Mouse (Mus musculus) liver, embryonic 12.5 days (tissue): ENCODE measurements around the gene Rab17. TPM values are rescaled to one million over a fixed set of nuclear protein-coding genes. Genes with fewer than 3 reads are reported as not detected.

Experiments
- ATAC-seq: fragments of 200-750 bp; cut with Nextera tagmentation; 2 replicates; pipeline ENCODE4 v1.8.0; 2017; ENCODE audit warnings: moderate number of reproducible peaks, mild to moderate bottlenecking, moderate library complexity
- H3K27ac ChIP-seq: fragments of 300-500 bp; sonication (generic); 2 replicates; pipeline ENCODE4 v1.5.1; 2016; ENCODE audit warnings: mild to moderate bottlenecking
- H3K27me3 ChIP-seq: fragments of 300-500 bp; sonication (generic); replicated peaks from 2 replicates; pipeline ENCODE4 v1.6.1; 2016; ENCODE audit warnings: mild to moderate bottlenecking, moderate library complexity
- H3K36me3 ChIP-seq: fragments of 300-500 bp; sonication (generic); 2 replicates; pipeline ENCODE4 v1.6.1; 2016; ENCODE audit warnings: mild to moderate bottlenecking, moderate library complexity
- H3K4me1 ChIP-seq: fragments of 300-500 bp; sonication (generic); 2 replicates; pipeline ENCODE4 v1.6.1; 2016
- H3K4me2 ChIP-seq: fragments of 300-500 bp; sonication (generic); 2 replicates; pipeline ENCODE4 v1.6.1; 2016; ENCODE audit warnings: mild to moderate bottlenecking, moderate library complexity
- H3K4me3 ChIP-seq: fragments of 300-500 bp; sonication (generic); 2 replicates; pipeline ENCODE4 v1.5.1; 2016; ENCODE audit warnings: mild to moderate bottlenecking, moderate library complexity
- H3K9ac ChIP-seq: fragments of 300-500 bp; sonication (generic); 2 replicates; pipeline ENCODE4 v1.6.1; 2016; ENCODE audit warnings: mild to moderate bottlenecking, moderate library complexity
- H3K9me3 ChIP-seq: fragments of 300-500 bp; sonication (generic); replicated peaks from 2 replicates; pipeline ENCODE4 v1.6.1; 2016; ENCODE audit warnings: mild to moderate bottlenecking, moderate library complexity
- WGBS: fragments of 180-500 bp; shearing (Covaris S2); methylation state at CpG from one replicate; pipeline ENCODE4 v1.1.7; 2016; ENCODE audit not compliant: insufficient replicate concordance; 5-methylcytosine and 5-hydroxymethylcytosine counted together
- polyA plus RNA-seq: library from polyadenylated mRNA; unstranded; fragments of >200 nt; fragmentation: Nextera tagmentation; extraction: Ambion mirVana; gene quantifications from 2 replicates; pipeline ENCODE4 v1.2.1, GENCODE M21; 2016

The Rab17 gene
- polyA plus RNA-seq, 1 experiment from 2014 or later = 3.3 TPM

DNA sequence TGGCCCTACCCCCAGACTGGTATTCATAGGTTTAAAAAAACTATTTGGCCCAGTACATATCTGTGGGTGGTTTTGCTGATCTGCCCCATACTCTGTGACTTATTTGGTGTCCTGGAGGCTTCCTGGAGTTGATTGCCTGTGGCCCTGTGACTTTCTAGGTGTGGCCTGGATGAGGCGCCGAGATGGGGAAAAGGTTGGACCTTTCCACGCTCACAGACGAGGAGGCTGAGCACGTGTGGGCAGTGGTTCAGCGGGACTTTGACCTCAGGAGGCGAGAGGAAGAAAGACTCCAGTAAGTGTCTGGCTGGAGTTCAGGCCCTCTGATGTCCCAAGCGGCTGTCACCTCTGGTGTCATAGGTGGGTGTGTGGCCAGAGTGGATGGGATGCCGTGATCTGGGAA, 47.8 kb downstream of the Rab17 start:
- 0 out of 2 replicates have a peak, but pooled peaks cover 6% of the 10 kb centered on the region for H3K9me3 ChIP-seq
- no peak overlapping the region for H3K4me3 ChIP-seq
- ATAC-seq = no peak
- peaks cover 17% of the 10 kb centered on the region for H3K27me3 ChIP-seq
- H3K4me1 ChIP-seq = no peaks in the 10 kb centered on the region
- no peak overlapping the region for H3K27ac ChIP-seq
- 75% methylated on average over 9 of the region's 9 CpGs for WGBS
- no peaks in the 10 kb centered on the region for H3K36me3 ChIP-seq
- H3K4me2 ChIP-seq = no peak overlapping the region
- no peak overlapping the region for H3K9ac ChIP-seq

DNA sequence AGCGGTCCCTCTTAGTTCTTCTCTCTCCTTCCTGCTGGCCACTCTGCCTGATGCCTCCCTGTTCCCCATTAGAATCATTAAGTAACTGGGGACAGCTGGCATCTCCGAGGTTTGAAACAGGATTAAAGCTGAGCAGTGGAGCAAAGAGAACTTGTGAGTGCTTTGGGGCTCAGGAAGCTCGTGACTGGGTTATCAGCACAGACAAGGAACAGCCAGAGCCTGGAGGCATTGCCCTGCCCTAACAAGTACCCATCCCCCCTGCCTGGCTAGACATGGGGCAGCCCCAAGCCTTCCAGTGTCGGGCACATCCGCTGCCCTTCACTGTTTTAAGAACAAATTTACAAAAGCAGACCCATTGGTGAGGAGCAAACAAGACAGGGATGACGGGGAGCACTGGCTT, 52.0 kb downstream of the Rab17 start:
- 30% methylated on average over 6 of the region's 6 CpGs for WGBS
- H3K9me3 ChIP-seq = 0 out of 2 replicates have a peak, but pooled peaks cover 6% of the 10 kb centered on the region

DNA sequence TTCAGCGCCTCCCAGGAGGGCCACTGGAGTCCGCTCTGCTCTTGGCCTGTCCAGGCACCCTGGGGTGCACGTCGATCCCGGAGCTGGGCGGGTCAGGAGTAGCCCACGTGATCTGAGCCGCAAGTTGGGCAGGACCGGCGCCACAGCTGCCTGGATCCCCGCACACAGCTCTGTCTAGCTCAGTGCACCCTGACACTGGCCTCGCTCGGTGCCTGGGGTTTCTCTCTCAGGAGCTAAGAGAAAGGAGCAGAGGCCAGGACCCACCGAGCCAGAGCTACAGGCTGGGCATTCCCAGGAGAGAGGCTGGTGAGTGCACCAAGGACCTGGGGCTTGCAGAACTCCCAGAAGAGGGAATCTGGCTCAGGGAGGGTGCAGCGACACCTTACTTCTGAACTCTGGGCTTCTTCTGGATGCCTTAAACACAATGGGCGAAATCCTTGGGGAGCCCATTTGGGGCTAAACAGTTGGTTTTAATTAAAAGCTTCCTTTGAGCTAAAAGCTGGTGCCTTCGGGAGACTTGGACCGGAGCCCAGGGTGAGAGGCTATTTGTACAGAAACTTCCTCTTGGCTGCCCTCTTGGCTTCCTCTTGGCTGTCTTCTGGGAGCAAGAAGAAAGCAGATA, 54.4 kb downstream of the Rab17 start, which contains the start of gene Mlph:
Gene Mlph, plus strand, starts transcription at position 138 of the 622 bp plus-strand sequence.
- Histone ChIP-seq H3K36me3 (no peaks in the 10 kb centered on the region), H3K4me3 (0 out of 2 replicates have a peak within 1 kb of the TSS, but pooled peaks have one; percentile 0), H3K27ac (no peak within 1 kb of the TSS), H3K4me1 (no peaks in the 10 kb centered on the region), H3K27me3 (peaks cover 43% of the 10 kb centered on the region), H3K4me2 (peak within 1 kb of the TSS; percentile 32), H3K9ac (no peak within 1 kb of the TSS), H3K9me3 (0 out of 2 replicates have a peak, but pooled peaks cover 5% of the 10 kb centered on the region)
- no peak for ATAC-seq
- WGBS = 13% methylated on average over 18 of the region's 18 CpGs

More for the DNA sequence above, 52.0 kb downstream of the Rab17 start:
- Histone ChIP-seq H3K27ac (no peak overlapping the region), H3K4me2 (no peak overlapping the region), H3K4me1 (no peaks in the 10 kb centered on the region), H3K27me3 (peaks cover 43% of the 10 kb centered on the region), H3K36me3 (no peaks in the 10 kb centered on the region), H3K4me3 (no peak overlapping the region), H3K9ac (no peak overlapping the region)
- ATAC-seq = no peak

DNA sequence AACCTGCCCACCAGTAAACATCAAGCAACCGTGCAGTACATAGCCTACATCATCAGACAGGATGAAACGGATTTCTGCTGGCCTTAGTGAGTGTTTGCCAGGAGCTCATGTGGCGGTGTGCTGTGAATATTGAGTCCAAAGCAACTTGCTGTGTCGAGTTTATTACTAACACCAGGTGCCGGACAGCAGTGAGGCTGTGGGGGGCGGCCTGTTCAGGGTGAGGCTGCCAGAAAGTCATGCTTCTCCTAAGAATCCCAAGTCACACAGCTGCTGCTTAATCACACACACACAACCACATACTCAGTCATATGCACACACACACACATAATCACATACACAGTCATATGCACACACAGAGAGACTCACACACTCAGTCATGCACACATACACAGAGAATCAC, 56.2 kb downstream of the Rab17 start:
- no peak for ATAC-seq
- 48% methylated on average over 6 of the region's 6 CpGs for WGBS
- H3K4me1 ChIP-seq = no peaks in the 10 kb centered on the region
- H3K4me2 ChIP-seq = no peak overlapping the region
- H3K4me3 ChIP-seq = no peak overlapping the region
- no peak overlapping the region for H3K9ac ChIP-seq
- H3K27ac ChIP-seq = no peak overlapping the region
- no peaks in the 10 kb centered on the region for H3K36me3 ChIP-seq
- no peaks in the 10 kb centered on the region for H3K9me3 ChIP-seq
- H3K27me3 ChIP-seq = peaks cover 41% of the 10 kb centered on the region

DNA sequence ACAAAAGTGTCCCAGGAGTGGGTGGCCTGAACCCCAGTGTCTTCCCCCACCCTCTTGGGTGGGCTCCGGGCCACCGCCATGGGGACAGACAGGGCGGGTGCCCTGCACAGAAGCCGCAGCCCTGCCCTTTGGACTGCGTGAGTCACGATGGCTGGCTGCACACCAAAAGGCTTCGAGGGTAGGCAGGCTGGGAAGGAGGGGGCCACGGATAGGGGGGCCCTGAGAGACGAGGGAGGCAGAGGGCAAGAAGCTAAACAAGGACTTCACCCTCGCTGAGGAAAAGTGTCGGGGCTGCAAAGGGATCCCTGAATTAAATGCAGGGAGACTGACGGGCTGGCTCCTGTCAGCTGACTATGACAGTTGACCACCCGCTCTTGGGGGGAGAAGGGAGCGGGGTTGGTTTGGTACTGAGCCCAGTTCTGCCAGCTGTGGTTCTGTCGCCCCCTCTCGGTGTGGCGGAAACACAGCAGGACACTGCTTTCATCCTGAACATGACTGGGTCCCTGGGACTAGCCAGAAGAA, 59.8 kb downstream of the Rab17 start:
- Histone ChIP-seq H3K27me3 (peaks cover 12% of the 10 kb centered on the region; the same call in 1 of the 2 replicates), H3K4me1 (no peaks in the 10 kb centered on the region), H3K27ac (no peak overlapping the region), H3K36me3 (no peaks in the 10 kb centered on the region), H3K9me3 (no peaks in the 10 kb centered on the region), H3K4me2 (no peak overlapping the region), H3K9ac (no peak overlapping the region), H3K4me3 (no peak overlapping the region)
- WGBS = 40% methylated on average over 17 of the region's 17 CpGs
- ATAC-seq = no peak

DNA sequence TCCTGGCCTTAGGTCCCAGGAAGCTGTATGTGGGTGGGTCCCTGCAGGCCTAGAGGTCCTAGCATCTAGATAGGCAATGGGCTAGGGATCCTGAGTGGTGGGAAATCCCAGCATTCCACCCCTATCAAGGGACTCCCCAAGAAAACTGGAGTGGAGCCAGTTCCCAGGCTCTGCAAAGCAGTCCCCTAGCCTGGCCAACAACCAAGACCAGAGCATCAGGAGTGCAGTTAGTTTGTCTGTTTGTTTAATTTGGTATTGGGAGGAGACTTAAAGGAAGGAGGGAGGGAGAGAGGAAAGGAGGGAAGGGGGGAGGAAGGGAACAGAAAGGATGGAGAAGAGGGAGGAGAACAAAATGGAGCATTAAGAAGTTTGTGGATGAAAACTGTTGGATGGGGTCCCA, 60.3 kb downstream of the Rab17 start:
- H3K4me3 ChIP-seq = no peak overlapping the region
- H3K9ac ChIP-seq = no peak overlapping the region
- no peaks in the 10 kb centered on the region for H3K4me1 ChIP-seq
- peaks cover 7% of the 10 kb centered on the region; the same call in 1 of the 2 replicates for H3K27me3 ChIP-seq
- H3K27ac ChIP-seq = no peak overlapping the region
- H3K4me2 ChIP-seq = no peak overlapping the region
- no peaks in the 10 kb centered on the region for H3K9me3 ChIP-seq
- ATAC-seq = no peak
- no peaks in the 10 kb centered on the region for H3K36me3 ChIP-seq

Other genes starting within 250 kb of the Rab17 start
- 7.7 and 9.3 TPM in 2 replicates for gene Col6a3, start 125.7 kb downstream of the Rab17 start, polyA plus RNA-seq
- 0.05 TPM in 1 of 2 replicates, not detected in the other for gene Mlph, start 54.6 kb downstream of the Rab17 start, polyA plus RNA-seq
- 0.67 TPM in 1 of 2 replicates, not detected in the other for gene Prlh, start 16.6 kb downstream of the Rab17 start, polyA plus RNA-seq
- gene Lrrfip1, start 29.1 kb upstream of the Rab17 start, polyA plus RNA-seq = 17.4 and 18.1 TPM in 2 replicates
- 1.1 and 1.5 TPM in 2 replicates for gene Rbm44, start 175.4 kb upstream of the Rab17 start, polyA plus RNA-seq
- 4.0 and 4.4 TPM in 2 replicates for gene Ramp1, start 210.2 kb upstream of the Rab17 start, polyA plus RNA-seq